Mouse (Mus musculus): Measurements from ENCODE around the gene Trim47. TPM values are rescaled to one million over a fixed set of nuclear protein-coding genes. Genes with fewer than 3 reads are reported as not detected.

Gene Trim47
- polyA plus RNA-seq, 1 experiment = not detected

DNA sequence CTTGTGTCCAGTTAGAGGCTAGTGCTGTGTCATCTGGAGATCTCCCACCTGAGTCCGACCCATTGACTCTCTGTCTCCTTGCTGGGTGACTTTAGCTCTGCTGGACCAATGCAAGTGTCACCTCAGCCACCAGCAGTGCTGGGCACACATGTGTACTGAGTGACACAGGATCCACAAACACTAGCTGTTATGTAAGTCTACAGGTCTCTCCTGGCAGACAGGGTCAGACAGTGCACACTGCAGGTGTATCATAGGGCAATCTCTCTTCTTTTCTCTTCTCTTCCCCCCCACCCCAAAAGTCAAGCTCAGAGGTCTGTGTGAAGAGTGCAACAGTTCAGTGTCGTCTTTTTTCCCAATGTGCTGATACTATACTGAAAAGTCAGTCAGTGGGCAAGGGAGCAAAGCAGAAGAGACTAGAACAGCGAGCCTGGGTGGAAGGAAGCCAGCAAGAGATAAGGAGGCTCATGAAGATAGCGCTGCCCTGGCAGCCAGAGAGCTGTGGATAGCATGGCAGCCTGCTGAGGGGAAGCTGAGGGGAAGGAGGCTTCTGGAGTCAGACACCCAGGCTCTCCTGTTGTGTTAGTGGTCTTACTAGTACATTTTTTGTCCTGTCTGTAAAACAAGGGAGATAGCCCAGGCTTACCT, 69.7 kb downstream of the Trim47 start:
- 83% methylated on average over 4 of the region's 4 CpGs for WGBS
- Histone ChIP-seq H3K27ac (ENCODE audit: insufficient read depth, low read depth, low read length) (no peak overlapping the region), H3K4me3 (ENCODE audit: insufficient read depth, low read depth, low read length) (no peak overlapping the region), H3K4me1 (ENCODE audit: control insufficient read depth, insufficient read depth, low read length) (0 out of 2 replicates have a peak, but pooled peaks cover 4% of the 10 kb centered on the region)
- TF ChIP-seq CTCF (IDR thresholded peaks at IDR 0.05; ENCODE audit: insufficient read depth, low read depth, low read length) (no peak), POLR2A (IDR thresholded peaks at IDR 0.05; ENCODE audit: insufficient read depth, low read depth, low read length) (no peak)

DNA sequence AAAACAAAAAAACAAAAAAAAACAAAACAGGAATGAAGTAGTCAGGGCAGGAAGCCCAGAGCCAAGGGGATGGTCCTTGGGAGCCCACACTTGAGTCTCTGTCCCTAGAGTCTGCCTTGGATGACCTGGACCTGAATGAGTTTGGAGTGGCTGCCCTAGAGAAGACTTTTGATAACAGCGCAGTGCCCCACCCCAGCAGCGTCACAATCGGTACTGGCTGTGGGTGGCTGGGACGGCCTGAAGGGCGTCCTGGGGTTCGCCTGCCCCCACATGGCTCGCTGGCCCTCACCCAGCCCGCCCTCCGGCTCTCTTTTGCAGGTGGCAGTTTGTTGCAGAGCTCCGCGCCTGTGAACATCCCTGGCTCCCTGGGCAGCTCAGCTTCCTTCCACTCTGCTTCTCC, 71.1 kb downstream of the Trim47 start:
- no peak overlapping the region for H3K27ac ChIP-seq (ENCODE audit: insufficient read depth, low read depth, low read length)
- H3K4me3 ChIP-seq (ENCODE audit: insufficient read depth, low read depth, low read length) = no peak overlapping the region
- WGBS = 88% methylated on average over 11 of the region's 11 CpGs
- H3K4me1 ChIP-seq (ENCODE audit: control insufficient read depth, insufficient read depth, low read length) = 0 out of 2 replicates have a peak, but pooled peaks cover 4% of the 10 kb centered on the region
- TF ChIP-seq CTCF (IDR thresholded peaks at IDR 0.05; ENCODE audit: insufficient read depth, low read depth, low read length) (no peak), POLR2A (IDR thresholded peaks at IDR 0.05; ENCODE audit: insufficient read depth, low read depth, low read length) (no peak)

Other genes with a start within 250 kb of the Trim47 start
- gene Smim5, start 227.2 kb downstream of the Trim47 start, polyA plus RNA-seq (2012; ENCODE audit: insufficient read depth, insufficient read length, low replicate concordance, missing spikeins) = not detected in 2 replicates
- not detected in 2 replicates for gene Smim6, start 215.2 kb downstream of the Trim47 start, polyA plus RNA-seq (2012; ENCODE audit: insufficient read depth, insufficient read length, low replicate concordance, missing spikeins)
- not detected in 2 replicates for gene Sap30bp, start 193.9 kb downstream of the Trim47 start, polyA plus RNA-seq (2012; ENCODE audit: insufficient read depth, insufficient read length, low replicate concordance, missing spikeins)
- gene Recql5, start 193.7 kb downstream of the Trim47 start, polyA plus RNA-seq (2012; ENCODE audit: insufficient read depth, insufficient read length, low replicate concordance, missing spikeins) = not detected in 2 replicates
- not detected in 2 replicates for gene Itgb4, start 152.5 kb downstream of the Trim47 start, polyA plus RNA-seq (2012; ENCODE audit: insufficient read depth, insufficient read length, low replicate concordance, missing spikeins)
- not detected in 2 replicates for gene Galk1, start 114.5 kb downstream of the Trim47 start, polyA plus RNA-seq (2012; ENCODE audit: insufficient read depth, insufficient read length, low replicate concordance, missing spikeins)
- gene H3f3b, start 99.2 kb downstream of the Trim47 start, polyA plus RNA-seq (2012; ENCODE audit: insufficient read depth, insufficient read length, low replicate concordance, missing spikeins) = 341 and 464 TPM in 2 replicates
- 207 TPM in 1 of 2 replicates, not detected in the other for gene Unk, start 96.9 kb downstream of the Trim47 start, polyA plus RNA-seq (2012; ENCODE audit: insufficient read depth, insufficient read length, low replicate concordance, missing spikeins)
- not detected in 2 replicates for gene Unc13d, start 49.2 kb downstream of the Trim47 start, polyA plus RNA-seq (2012; ENCODE audit: insufficient read depth, insufficient read length, low replicate concordance, missing spikeins)
- 339 TPM in 1 of 2 replicates, not detected in the other for gene Wbp2, start 40.2 kb downstream of the Trim47 start, polyA plus RNA-seq (2012; ENCODE audit: insufficient read depth, insufficient read length, low replicate concordance, missing spikeins)
- gene Trim65, start 3.9 kb upstream of the Trim47 start, polyA plus RNA-seq (2012; ENCODE audit: insufficient read depth, insufficient read length, low replicate concordance, missing spikeins) = not detected in 2 replicates
- gene Mrpl38, start 11.7 kb upstream of the Trim47 start, polyA plus RNA-seq (2012; ENCODE audit: insufficient read depth, insufficient read length, low replicate concordance, missing spikeins) = not detected in 2 replicates
- gene Fbf1, start 41.0 kb upstream of the Trim47 start, polyA plus RNA-seq (2012; ENCODE audit: insufficient read depth, insufficient read length, low replicate concordance, missing spikeins) = 87.6 TPM in 1 of 2 replicates, not detected in the other
- gene Ten1, start 71.6 kb upstream of the Trim47 start, polyA plus RNA-seq (2012; ENCODE audit: insufficient read depth, insufficient read length, low replicate concordance, missing spikeins) = not detected in 2 replicates
- gene Acox1, start 71.8 kb upstream of the Trim47 start, polyA plus RNA-seq (2012; ENCODE audit: insufficient read depth, insufficient read length, low replicate concordance, missing spikeins) = not detected in 2 replicates
- not detected in 2 replicates for gene Evpl, start 110.9 kb upstream of the Trim47 start, polyA plus RNA-seq (2012; ENCODE audit: insufficient read depth, insufficient read length, low replicate concordance, missing spikeins)
- not detected in 2 replicates for gene Srp68, start 147.0 kb upstream of the Trim47 start, polyA plus RNA-seq (2012; ENCODE audit: insufficient read depth, insufficient read length, low replicate concordance, missing spikeins)
- gene Galr2, start 153.7 kb upstream of the Trim47 start, polyA plus RNA-seq (2012; ENCODE audit: insufficient read depth, insufficient read length, low replicate concordance, missing spikeins) = not detected in 2 replicates
- not detected in 2 replicates for gene Exoc7, start 180.0 kb upstream of the Trim47 start, polyA plus RNA-seq (2012; ENCODE audit: insufficient read depth, insufficient read length, low replicate concordance, missing spikeins)
- not detected in 2 replicates for gene Foxj1, start 208.2 kb upstream of the Trim47 start, polyA plus RNA-seq (2012; ENCODE audit: insufficient read depth, insufficient read length, low replicate concordance, missing spikeins)

Measured in olfactory bulb, adult 2 months (tissue).